Mouse (Mus musculus): ENCODE data around the gene Lyrm1. TPM values are rescaled to one million over a fixed set of nuclear protein-coding genes. Genes with fewer than 3 reads are reported as not detected.
A peak's percentile ranks its signal among the peaks of the same experiment; 100 is the strongest.

Lyrm1 gene
- total and polyA plus RNA-seq, 2 experiments: 1.2 to 6.2 TPM

DNA sequence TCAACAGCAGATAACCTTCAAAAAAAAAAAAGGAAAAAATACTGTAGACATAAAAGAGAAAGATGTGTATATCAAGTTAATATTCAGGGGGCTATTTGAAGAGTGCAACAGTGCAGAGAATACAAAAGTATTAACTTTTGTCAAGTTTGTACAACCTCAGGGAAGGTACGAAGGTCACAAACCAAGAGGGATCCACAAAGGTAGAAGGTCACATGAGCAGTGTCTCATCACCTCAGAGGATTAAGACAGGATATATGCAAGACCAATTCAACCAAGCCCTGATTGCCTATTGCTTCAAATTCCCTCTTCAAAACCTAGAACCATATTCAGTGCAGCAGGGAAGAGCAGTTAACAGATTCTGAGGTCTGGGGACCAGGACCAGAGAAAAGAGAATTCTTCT, 42.5 kb upstream of the Lyrm1 start:
- Histone ChIP-seq H3K4me1 (ENCODE audit: control insufficient read depth, insufficient read depth, low read length) (peaks cover 5% of the 10 kb centered on the region; the same call in 1 of the 2 replicates), H3K9ac (ENCODE audit: low read depth, low read length) (no peak overlapping the region), H3K27ac (replicated peaks; ENCODE audit: insufficient read depth, low read depth, low read length) (no peak overlapping the region), H3K79me2 (ENCODE audit: control insufficient read depth, insufficient read depth, low read length) (no peaks in the 10 kb centered on the region), H3K4me3 (ENCODE audit: insufficient read depth, low read depth, low read length) (no peak overlapping the region), H3K27me3 (ENCODE audit: control insufficient read depth, insufficient read depth, low read length) (no peaks in the 10 kb centered on the region), H3K36me3 (ENCODE audit: control insufficient read depth, insufficient read depth, low read length) (peaks cover 14% of the 10 kb centered on the region; the same call in 1 of the 2 replicates)
- no peak for TF ChIP-seq CTCF (IDR thresholded peaks at IDR 0.05; ENCODE audit: low read depth, low read length)
- no peak for TF ChIP-seq POLR2A (IDR thresholded peaks at IDR 0.05; ENCODE audit: extremely low read depth, insufficient read depth, low read length)
- DNase-seq (ENCODE audit: extremely low read depth, low read depth, low spot score): peak; percentile 45
- WGBS: 67% methylated on average over 1 of the region's 1 CpGs

DNA sequence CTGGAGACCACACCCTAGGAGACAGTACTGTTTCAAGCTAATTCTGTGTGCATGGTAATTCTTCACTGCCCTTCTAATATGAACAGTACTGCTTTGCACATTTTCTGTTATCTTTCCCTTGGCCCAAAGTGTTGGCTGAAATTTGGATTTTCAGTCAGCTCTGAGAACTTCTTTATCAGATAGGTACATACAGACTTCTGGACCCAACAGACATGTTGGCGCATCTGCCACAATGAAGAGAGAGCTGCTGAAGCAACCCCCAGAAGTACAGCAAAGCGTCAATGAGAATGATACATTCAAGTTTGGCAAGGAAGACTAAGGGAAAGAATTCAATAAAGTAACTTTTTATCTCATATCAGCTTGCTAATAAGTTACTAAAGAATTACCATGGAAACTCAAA, 41.3 kb upstream of the Lyrm1 start:
- WGBS: 66% methylated on average over 2 of the region's 2 CpGs
- no peak overlapping the region for H3K4me3 ChIP-seq (ENCODE audit: insufficient read depth, low read depth, low read length)
- peaks cover 23% of the 10 kb centered on the region for H3K36me3 ChIP-seq (ENCODE audit: control insufficient read depth, insufficient read depth, low read length)

DNA sequence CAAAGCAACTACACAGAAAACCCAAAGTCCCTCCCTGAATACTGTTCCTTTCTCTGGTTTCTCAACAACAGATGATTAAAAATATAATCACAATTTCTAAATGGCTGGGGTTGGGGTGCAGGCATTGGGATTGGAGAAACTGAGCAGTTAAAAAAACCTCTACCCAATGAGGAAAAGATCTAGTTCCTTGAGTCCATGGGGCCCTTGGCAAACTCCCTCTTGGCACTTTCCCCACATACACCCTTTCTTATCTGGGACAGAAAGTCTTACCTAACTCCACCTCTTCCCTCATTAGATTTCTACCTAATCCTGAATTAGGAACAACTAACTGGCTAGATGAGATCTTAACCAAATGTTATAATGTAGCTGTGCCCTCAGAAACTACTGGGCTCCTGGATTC, 40.6 kb upstream of the Lyrm1 start:
- Histone ChIP-seq H3K4me1 (ENCODE audit: control insufficient read depth, insufficient read depth, low read length) (peaks cover 5% of the 10 kb centered on the region; the same call in 1 of the 2 replicates), H3K4me3 (ENCODE audit: insufficient read depth, low read depth, low read length) (no peak overlapping the region), H3K9ac (ENCODE audit: low read depth, low read length) (no peak overlapping the region), H3K36me3 (ENCODE audit: control insufficient read depth, insufficient read depth, low read length) (peaks cover 25% of the 10 kb centered on the region), H3K27me3 (ENCODE audit: control insufficient read depth, insufficient read depth, low read length) (no peaks in the 10 kb centered on the region), H3K27ac (replicated peaks; ENCODE audit: insufficient read depth, low read depth, low read length) (no peak overlapping the region), H3K79me2 (ENCODE audit: control insufficient read depth, insufficient read depth, low read length) (no peaks in the 10 kb centered on the region)
- DNase-seq (ENCODE audit: extremely low read depth, low read depth, low spot score): no peak
- TF ChIP-seq POLR2A (IDR thresholded peaks at IDR 0.05; ENCODE audit: extremely low read depth, insufficient read depth, low read length) (no peak), CTCF (IDR thresholded peaks at IDR 0.05; ENCODE audit: low read depth, low read length) (no peak)

More for the DNA sequence above, 41.3 kb upstream of the Lyrm1 start:
- Histone ChIP-seq H3K9ac (ENCODE audit: low read depth, low read length) (no peak overlapping the region), H3K4me1 (ENCODE audit: control insufficient read depth, insufficient read depth, low read length) (peaks cover 5% of the 10 kb centered on the region; the same call in 1 of the 2 replicates), H3K27me3 (ENCODE audit: control insufficient read depth, insufficient read depth, low read length) (no peaks in the 10 kb centered on the region), H3K79me2 (ENCODE audit: control insufficient read depth, insufficient read depth, low read length) (no peaks in the 10 kb centered on the region), H3K27ac (replicated peaks; ENCODE audit: insufficient read depth, low read depth, low read length) (no peak overlapping the region)
- DNase-seq (ENCODE audit: extremely low read depth, low read depth, low spot score): no peak
- TF ChIP-seq CTCF (IDR thresholded peaks at IDR 0.05; ENCODE audit: low read depth, low read length) (no peak), POLR2A (IDR thresholded peaks at IDR 0.05; ENCODE audit: extremely low read depth, insufficient read depth, low read length) (no peak)

DNA sequence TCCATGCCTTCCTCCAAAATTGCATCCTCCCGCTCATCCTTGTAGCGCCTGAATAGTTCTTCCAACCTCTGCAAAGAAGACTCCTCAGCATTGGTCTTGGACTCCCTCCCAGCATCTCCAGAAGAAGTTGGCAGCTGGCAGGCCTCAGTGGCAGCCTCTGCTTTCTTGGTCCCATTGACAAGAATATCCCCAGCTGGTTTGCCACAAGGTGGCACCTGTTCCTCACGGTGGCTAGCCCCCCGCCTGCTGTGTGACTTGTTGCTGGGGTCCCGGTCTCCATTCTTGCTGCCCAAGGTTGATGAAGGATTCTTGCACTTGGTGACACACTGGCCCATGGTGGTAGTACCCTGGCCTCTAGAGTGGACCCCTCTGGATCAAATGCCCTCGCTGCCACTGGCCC, 36.2 kb upstream of the Lyrm1 start:
- H3K27me3 ChIP-seq (ENCODE audit: control insufficient read depth, insufficient read depth, low read length): no peaks in the 10 kb centered on the region
- H3K9ac ChIP-seq (ENCODE audit: low read depth, low read length): no peak overlapping the region
- whole genome bisulfite sequencing: 89% methylated on average over 6 of the region's 6 CpGs
- H3K4me3 ChIP-seq (ENCODE audit: insufficient read depth, low read depth, low read length): no peak overlapping the region
- H3K4me1 ChIP-seq (ENCODE audit: control insufficient read depth, insufficient read depth, low read length): peaks cover 6% of the 10 kb centered on the region
- H3K27ac ChIP-seq (replicated peaks; ENCODE audit: insufficient read depth, low read depth, low read length): no peak overlapping the region
- peak; percentile 51 for TF ChIP-seq CTCF (IDR thresholded peaks at IDR 0.05; ENCODE audit: low read depth, low read length)
- TF ChIP-seq POLR2A (IDR thresholded peaks at IDR 0.05; ENCODE audit: extremely low read depth, insufficient read depth, low read length): no peak
- H3K79me2 ChIP-seq (ENCODE audit: control insufficient read depth, insufficient read depth, low read length): peaks cover 6% of the 10 kb centered on the region
- DNase-seq (ENCODE audit: extremely low read depth, low read depth, low spot score): no peak
- peaks cover 26% of the 10 kb centered on the region for H3K36me3 ChIP-seq (ENCODE audit: control insufficient read depth, insufficient read depth, low read length)

DNA sequence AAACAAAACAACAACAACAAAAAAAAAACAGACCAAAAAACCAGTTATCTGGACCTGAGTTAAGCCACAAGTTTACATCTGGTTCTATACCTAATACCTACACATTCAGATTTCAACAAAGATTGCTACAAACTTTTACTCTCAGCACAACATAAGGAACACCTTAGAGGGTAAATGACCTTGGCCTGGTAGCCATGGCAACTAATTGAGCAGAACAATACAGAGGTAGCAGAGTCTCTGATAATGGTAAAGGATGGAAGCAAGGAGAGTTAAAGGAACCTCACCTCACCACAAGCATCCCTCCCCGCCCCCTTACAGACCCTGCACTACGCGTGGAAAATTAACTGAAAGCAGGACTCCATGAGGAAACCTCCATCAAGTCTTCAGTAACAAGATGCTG, 35.5 kb upstream of the Lyrm1 start:
- DNase-seq (ENCODE audit: extremely low read depth, low read depth, low spot score): no peak
- TF ChIP-seq POLR2A (IDR thresholded peaks at IDR 0.05; ENCODE audit: extremely low read depth, insufficient read depth, low read length): no peak
- TF ChIP-seq CTCF (IDR thresholded peaks at IDR 0.05; ENCODE audit: low read depth, low read length): no peak
- WGBS: 87% methylated on average over 3 of the region's 3 CpGs
- Histone ChIP-seq H3K27ac (replicated peaks; ENCODE audit: insufficient read depth, low read depth, low read length) (no peak overlapping the region), H3K27me3 (ENCODE audit: control insufficient read depth, insufficient read depth, low read length) (no peaks in the 10 kb centered on the region), H3K9ac (ENCODE audit: low read depth, low read length) (no peak overlapping the region), H3K79me2 (ENCODE audit: control insufficient read depth, insufficient read depth, low read length) (peaks cover 8% of the 10 kb centered on the region), H3K4me1 (ENCODE audit: control insufficient read depth, insufficient read depth, low read length) (peaks cover 6% of the 10 kb centered on the region), H3K4me3 (ENCODE audit: insufficient read depth, low read depth, low read length) (no peak overlapping the region), H3K36me3 (ENCODE audit: control insufficient read depth, insufficient read depth, low read length) (peaks cover 26% of the 10 kb centered on the region)

DNA sequence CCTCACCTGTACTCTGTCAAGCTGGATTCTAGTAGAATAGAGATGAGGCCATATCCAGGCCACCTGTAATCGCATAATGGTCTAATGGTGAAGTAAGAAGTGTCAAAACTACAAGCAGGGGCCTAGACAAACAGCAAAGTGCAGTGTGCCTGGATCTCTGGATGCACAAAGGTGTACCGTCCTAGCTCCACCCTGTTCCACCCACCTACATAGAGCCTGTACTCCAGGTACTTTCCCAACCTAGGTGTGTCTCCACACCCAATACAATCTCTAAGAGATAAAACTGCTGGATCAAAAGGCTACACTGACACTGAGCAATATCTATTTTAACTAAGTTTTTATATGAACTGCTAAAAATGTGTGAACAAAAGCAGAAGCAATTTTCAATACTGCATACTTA, 35.1 kb upstream of the Lyrm1 start:
- TF ChIP-seq CTCF (IDR thresholded peaks at IDR 0.05; ENCODE audit: low read depth, low read length) (no peak), POLR2A (IDR thresholded peaks at IDR 0.05; ENCODE audit: extremely low read depth, insufficient read depth, low read length) (no peak)
- Histone ChIP-seq H3K4me1 (ENCODE audit: control insufficient read depth, insufficient read depth, low read length) (peaks cover 10% of the 10 kb centered on the region), H3K27ac (replicated peaks; ENCODE audit: insufficient read depth, low read depth, low read length) (no peak overlapping the region), H3K4me3 (ENCODE audit: insufficient read depth, low read depth, low read length) (no peak overlapping the region), H3K27me3 (ENCODE audit: control insufficient read depth, insufficient read depth, low read length) (no peaks in the 10 kb centered on the region), H3K36me3 (ENCODE audit: control insufficient read depth, insufficient read depth, low read length) (peaks cover 26% of the 10 kb centered on the region), H3K79me2 (ENCODE audit: control insufficient read depth, insufficient read depth, low read length) (peaks cover 10% of the 10 kb centered on the region), H3K9ac (ENCODE audit: low read depth, low read length) (no peak overlapping the region)
- no peak for DNase-seq (ENCODE audit: extremely low read depth, low read depth, low spot score)
- WGBS: 84% methylated on average over 2 of the region's 2 CpGs

Measured in liver, adult 2 months (tissue).